Mouse (Mus musculus) spleen, adult 2 months (tissue): ENCODE results near the gene Lrrc42. TPM values are rescaled to one million over a fixed set of nuclear protein-coding genes. Genes with fewer than 3 reads are reported as not detected.
A peak's percentile ranks its signal among the peaks of the same experiment; 100 is the strongest.

Source experiments
- DNase-seq, 2 experiments: peaks; one replicate each; pipeline versions ENCODE4 v3.0.0 to v3.0.0-alpha.2; 2012 to 2021; ENCODE audit warnings: low spot score in 2 of 2, low read depth in 1 of 2
- H3K27ac ChIP-seq: fragments of 200-500 bp; 2 replicates; pipeline ENCODE4 v1.5.1; 2012; ENCODE audit warnings: low read length, inconsistent platforms; ENCODE audit not compliant: insufficient read depth
- H3K27me3 ChIP-seq: fragments of 200-500 bp; 2 replicates; pipeline ENCODE4 v1.6.1; 2012; ENCODE audit warnings: mild to moderate bottlenecking, moderate library complexity, low read length, inconsistent platforms; ENCODE audit not compliant: control insufficient read depth, insufficient read depth
- H3K36me3 ChIP-seq: fragments of 200-500 bp; 2 replicates; pipeline ENCODE4 v1.6.1; 2012; ENCODE audit warnings: mild to moderate bottlenecking, low read length, inconsistent platforms; ENCODE audit not compliant: control insufficient read depth, insufficient read depth
- H3K4me1 ChIP-seq: fragments of 200-500 bp; 2 replicates; pipeline ENCODE4 v1.6.1; 2011; ENCODE audit warnings: inconsistent platforms; ENCODE audit not compliant: control insufficient read depth, insufficient read depth, insufficient read length
- H3K4me3 ChIP-seq: fragments of 200-500 bp; 2 replicates; pipeline ENCODE4 v1.5.1; 2011; ENCODE audit warnings: mild to moderate bottlenecking, inconsistent platforms; ENCODE audit not compliant: insufficient read depth, insufficient read length; ENCODE audit errors: extremely low read depth
- CTCF ChIP-seq: fragments of 200-500 bp; IDR thresholded peaks from 2 replicates; pipeline ENCODE4 v1.5.1; 2011; ENCODE audit warnings: mild to moderate bottlenecking, inconsistent platforms; ENCODE audit not compliant: insufficient read depth, insufficient read length, insufficient replicate concordance; ENCODE audit errors: extremely low read depth
- POLR2A ChIP-seq: fragments of 200-500 bp; IDR thresholded peaks from 2 replicates; pipeline ENCODE4 v1.6.1; 2011; ENCODE audit warnings: low read depth, low read length, inconsistent platforms
- WGBS: fragments of 180-500 bp; shearing (Covaris S2); methylation state at CpG from one replicate; pipeline ENCODE4 v1.1.7; 2018; 5-methylcytosine and 5-hydroxymethylcytosine counted together
- polyA plus RNA-seq: library from polyadenylated mRNA; depleted of rRNA; stranded (reverse); fragments of >200 nt; gene quantifications from 2 replicates; pipeline ENCODE4 v1.2.3, GENCODE M21; 2012; rRNA removed

The Lrrc42 gene
- 6.0 and 7.9 TPM in 2 replicates for polyA plus RNA-seq

DNA sequence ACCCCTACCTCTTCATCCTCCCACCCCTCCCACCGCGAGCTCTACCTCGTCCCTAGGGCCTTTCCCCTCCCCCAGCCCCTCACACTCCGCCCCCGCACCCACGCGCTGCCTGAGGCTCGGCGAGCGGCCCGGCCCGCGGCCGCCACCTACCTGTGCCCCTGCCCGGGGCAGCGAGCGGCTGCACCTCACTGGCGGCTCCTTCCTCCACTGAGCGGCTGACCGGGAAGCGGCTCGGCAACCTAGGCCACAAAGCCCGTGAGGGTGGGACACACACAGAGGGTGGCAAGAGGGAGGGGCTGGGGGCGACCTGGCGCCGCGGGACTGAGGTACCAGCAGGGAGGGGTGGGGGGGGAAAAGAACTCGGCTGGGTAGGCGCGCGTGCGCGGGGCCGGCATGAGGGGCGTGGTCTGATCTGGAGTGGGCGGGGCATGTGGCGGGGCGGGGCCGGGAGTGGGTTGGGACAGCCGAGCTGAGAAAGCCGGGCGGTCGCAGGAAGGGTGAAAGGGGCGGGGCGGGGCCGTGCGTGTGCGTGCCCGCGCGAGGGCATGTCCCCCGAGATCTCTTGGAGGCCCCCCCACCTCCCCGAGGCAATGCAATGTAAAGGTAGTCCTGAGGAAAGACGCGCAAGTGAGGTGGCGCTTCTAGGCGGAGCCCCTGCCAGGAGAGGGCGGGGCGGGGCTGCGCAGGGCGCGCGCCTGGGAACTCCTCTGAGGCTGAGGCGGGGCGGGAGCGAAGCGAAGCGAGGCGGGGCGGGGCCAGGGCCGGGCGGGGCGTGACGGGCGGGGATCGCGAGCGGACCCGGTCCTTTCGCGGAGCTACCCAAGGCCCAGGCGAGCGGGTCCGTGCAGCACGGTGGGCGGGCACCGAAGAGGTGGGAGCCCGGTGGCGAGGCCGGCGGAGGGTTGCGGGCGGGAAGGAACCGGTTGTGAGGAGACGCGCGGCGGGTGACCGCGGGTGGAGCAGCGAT is at the start of gene Lrrc42, which contains the start of gene Hspb11:
Gene Lrrc42 (minus strand): TSS at position 408 of the 967 bp plus-strand sequence.
Gene Hspb11 (plus strand): TSS at position 469 of the 967 bp plus-strand sequence.
- no peaks in the 10 kb centered on the region; the same call in 1 of the 2 replicates for H3K4me1 ChIP-seq
- TF ChIP-seq CTCF (peak; percentile 20; the same call in 1 of the 2 replicates), POLR2A (no peak; the same call in none of the 2 replicates)
- no peaks in the 10 kb centered on the region for H3K27me3 ChIP-seq
- H3K36me3 ChIP-seq, result no peaks in the 10 kb centered on the region
- under 1% methylated on average over 93 of the region's 101 CpGs for WGBS
- peak within 1 kb of the TSS; percentile 100 for H3K4me3 ChIP-seq
- DNase-seq, result peak; percentile 94 to 97
- peak within 1 kb of the TSS; percentile 88 for H3K27ac ChIP-seq

DNA sequence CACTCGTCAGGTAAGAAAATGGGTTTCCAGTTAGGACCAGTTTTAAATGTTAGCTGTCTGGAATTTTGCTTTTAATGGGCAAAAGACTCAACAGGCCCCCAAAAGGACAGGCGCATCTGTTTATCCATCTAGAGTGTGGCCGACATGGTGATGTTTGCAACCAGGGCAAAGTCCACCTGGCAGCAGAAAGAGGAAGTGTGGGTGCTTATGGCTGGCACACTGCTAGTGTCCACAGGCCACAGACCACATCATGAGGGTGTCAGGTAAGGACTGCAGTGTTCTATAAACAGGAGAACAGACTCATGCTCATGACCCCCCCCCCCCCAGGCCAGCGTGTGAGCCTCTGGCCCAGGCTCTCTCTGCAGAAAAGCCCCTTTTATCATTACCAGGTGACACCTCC is 49.5 kb upstream of the Lrrc42 start:
- TF ChIP-seq POLR2A (no peak), CTCF (no peak)
- Histone ChIP-seq H3K27ac (no peak overlapping the region), H3K4me1 (no peaks in the 10 kb centered on the region), H3K36me3 (no peaks in the 10 kb centered on the region), H3K27me3 (no peaks in the 10 kb centered on the region; the same call in 1 of the 2 replicates), H3K4me3 (no peak overlapping the region)
- no peak for DNase-seq
- 48% methylated on average over 4 of the region's 4 CpGs for WGBS

DNA sequence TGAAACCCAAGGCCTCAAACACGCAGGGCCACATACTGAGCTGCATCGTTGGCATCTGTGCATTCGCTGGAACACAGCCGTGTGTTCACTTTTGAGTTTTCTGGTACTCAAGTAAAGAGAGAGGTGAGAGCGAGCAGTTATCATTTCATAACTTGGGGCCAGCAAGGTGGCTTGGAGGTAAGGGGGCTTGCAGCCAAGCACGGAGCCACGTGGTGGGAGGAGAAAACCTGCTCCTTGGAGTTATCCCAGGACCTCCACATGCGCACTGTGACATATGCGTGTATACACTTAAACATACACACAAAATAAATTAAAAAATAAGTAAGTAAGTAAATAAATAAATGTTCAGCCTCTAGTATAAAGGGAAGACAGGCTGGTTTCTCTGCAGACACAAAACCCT is 48.9 kb upstream of the Lrrc42 start:
- H3K27me3 ChIP-seq, result no peaks in the 10 kb centered on the region; the same call in 1 of the 2 replicates
- no peak overlapping the region for H3K4me3 ChIP-seq
- 86% methylated on average over 9 of the region's 9 CpGs for WGBS
- TF ChIP-seq POLR2A, result no peak
- no peak for TF ChIP-seq CTCF
- no peaks in the 10 kb centered on the region for H3K4me1 ChIP-seq
- H3K27ac ChIP-seq, result no peak overlapping the region
- DNase-seq, result no peak
- H3K36me3 ChIP-seq, result no peaks in the 10 kb centered on the region

DNA sequence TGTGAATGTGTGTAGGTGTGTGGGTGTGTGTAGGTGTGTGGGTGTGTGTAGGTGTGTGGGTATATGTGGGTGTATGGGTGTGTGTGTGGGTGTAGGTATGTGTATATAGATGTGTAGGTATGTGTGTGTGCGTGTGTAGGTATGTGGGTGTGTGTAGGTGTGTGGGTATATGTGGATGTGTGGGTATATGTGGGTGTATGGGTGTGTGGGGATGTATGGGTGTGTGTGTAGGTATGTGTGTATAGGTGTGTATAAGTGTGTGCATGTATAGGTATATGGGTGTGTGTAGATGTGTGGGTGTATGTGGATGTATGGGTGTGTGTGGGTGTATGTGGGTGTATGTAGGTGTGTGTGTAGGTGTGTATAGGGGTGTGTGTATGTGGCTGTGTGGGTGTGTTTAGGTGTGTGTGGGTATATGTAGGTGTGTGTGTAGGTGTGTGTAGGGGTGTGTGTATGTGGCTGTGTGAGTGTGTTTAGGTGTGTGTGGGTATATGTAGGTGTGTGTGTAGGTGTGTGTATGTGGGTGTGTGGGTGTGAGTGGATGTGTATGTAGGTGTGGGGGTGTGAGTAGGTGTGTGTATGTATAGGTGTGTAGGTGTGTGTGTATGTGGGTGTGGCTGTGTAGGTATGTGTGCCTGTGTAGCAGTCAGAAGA is 47.7 kb upstream of the Lrrc42 start:
- H3K27ac ChIP-seq, result no peak overlapping the region
- H3K4me1 ChIP-seq, result no peaks in the 10 kb centered on the region
- no peak overlapping the region for H3K4me3 ChIP-seq
- H3K27me3 ChIP-seq, result no peaks in the 10 kb centered on the region
- no peaks in the 10 kb centered on the region for H3K36me3 ChIP-seq
- DNase-seq, result no peak
- TF ChIP-seq CTCF (no peak), POLR2A (no peak)
- 85% methylated on average over 1 of the region's 1 CpGs for WGBS

DNA sequence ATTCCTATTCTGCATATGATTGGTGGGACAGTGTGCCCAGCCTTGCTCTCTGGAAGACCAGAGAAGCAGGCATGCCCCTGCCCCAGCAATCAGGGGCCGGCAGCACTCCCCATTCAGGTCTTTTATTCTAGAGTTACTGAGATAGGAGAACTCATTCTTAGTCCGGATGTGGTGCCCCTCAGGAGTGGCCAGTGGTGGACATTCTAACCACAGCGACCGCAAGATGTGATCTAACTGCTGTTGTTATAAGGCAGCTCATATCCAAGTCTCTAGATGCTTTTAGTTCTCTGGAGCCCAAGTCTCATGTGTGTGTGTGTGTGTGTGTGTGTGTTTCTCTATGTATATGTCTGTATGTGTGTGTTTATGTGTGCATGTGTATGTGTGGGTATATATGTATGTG is 47.0 kb upstream of the Lrrc42 start:
- Histone ChIP-seq H3K4me1 (no peaks in the 10 kb centered on the region), H3K27me3 (no peaks in the 10 kb centered on the region), H3K4me3 (no peak overlapping the region), H3K36me3 (no peaks in the 10 kb centered on the region), H3K27ac (no peak overlapping the region)
- DNase-seq, result no peak
- no peak for TF ChIP-seq CTCF
- no peak for TF ChIP-seq POLR2A
- WGBS, result 68% methylated on average over 4 of the region's 4 CpGs

DNA sequence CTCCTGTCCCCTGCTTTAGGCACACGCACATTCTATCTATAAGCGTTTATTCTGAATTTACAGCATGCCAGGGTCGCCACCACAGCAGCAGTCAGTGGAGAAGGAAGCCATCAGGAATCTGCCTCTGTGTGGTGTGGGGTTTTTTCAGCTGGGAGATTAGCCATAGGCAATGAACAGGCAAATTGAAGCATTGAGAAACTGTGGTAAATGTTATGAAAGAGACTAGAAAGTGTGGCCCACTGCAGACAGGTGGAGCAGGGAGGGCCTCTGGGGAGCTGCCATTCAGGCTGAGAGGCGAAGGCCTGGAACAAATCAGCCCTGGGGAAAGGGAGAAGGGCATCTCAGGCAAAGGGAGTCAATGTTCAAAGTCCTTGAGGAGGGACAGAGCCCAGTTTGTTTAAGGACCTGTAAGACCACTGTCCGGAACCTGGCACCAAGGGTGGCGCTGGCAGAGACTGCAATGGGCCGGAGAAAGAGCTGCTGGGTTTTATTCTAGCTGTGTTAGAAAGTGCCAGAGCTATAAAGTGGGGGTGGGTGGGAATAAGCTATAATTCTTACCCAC is 46.5 kb upstream of the Lrrc42 start:
- TF ChIP-seq POLR2A (no peak), CTCF (no peak)
- Histone ChIP-seq H3K27me3 (no peaks in the 10 kb centered on the region), H3K36me3 (no peaks in the 10 kb centered on the region), H3K4me3 (no peak overlapping the region), H3K27ac (no peak overlapping the region), H3K4me1 (no peaks in the 10 kb centered on the region)
- WGBS, result 91% methylated on average over 7 of the region's 7 CpGs
- DNase-seq, result no peak
